Mouse (Mus musculus) liver, adult 2 months (tissue): Measurements from ENCODE around the gene Pfdn6.

Experiments used
- CTCF ChIP-seq: fragments of 200-500 bp; IDR thresholded peaks from 2 replicates; pipeline ENCODE4 v1.5.1; 2011; ENCODE audit warnings: low read depth, low read length, control low read depth
- POLR2A ChIP-seq: fragments of 200-500 bp; IDR thresholded peaks from 2 replicates; pipeline ENCODE4 v1.6.1; 2011; ENCODE audit warnings: low read length, control low read depth; ENCODE audit not compliant: insufficient read depth; ENCODE audit errors: extremely low read depth

GRCm38 (mm10) chr17:33956336-33956735 lies 16.2 kb upstream of the Pfdn6 start:
- TF ChIP-seq CTCF = no peak
- no peak for TF ChIP-seq POLR2A
